Mouse (Mus musculus): Measurements from ENCODE around the gene Taf3.

Taf3 gene

DNA sequence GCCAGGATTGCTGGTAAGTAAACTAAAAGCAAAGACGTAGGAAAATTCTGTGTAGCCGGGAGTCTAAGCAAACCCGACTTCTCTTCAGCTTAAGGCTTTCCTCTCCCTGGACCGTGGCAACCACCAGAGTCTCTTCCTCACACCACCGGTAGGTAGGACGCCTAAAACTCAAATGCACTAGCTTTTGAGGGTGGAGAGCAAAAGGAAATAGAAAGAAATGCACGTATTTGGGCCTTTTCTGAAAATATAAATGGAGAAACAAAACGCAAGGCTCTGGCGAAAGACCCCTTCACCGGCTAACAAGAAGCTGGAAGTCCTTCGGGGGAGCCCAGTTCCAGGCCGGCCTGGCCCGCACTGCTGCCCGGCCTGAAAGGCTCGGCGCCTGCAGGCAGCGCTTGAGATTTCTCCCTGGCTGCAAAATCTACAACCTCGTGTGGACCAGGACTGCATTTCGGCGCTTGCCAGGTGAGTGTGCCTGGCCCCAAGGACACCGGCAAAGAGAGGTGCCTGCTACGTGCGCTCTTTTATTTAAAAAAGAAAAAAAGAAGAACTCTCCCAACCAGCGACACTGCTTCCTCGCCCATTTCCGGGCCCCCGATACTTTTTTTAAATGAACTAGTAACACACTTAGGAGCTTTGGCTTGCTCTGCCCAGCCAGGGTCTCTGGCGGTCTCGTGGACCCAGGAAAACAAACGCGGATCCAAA lies 171.6 kb downstream of the Taf3 start:
- no peak for DNase-seq (ENCODE audit: low spot score in 2 of 2)

DNA sequence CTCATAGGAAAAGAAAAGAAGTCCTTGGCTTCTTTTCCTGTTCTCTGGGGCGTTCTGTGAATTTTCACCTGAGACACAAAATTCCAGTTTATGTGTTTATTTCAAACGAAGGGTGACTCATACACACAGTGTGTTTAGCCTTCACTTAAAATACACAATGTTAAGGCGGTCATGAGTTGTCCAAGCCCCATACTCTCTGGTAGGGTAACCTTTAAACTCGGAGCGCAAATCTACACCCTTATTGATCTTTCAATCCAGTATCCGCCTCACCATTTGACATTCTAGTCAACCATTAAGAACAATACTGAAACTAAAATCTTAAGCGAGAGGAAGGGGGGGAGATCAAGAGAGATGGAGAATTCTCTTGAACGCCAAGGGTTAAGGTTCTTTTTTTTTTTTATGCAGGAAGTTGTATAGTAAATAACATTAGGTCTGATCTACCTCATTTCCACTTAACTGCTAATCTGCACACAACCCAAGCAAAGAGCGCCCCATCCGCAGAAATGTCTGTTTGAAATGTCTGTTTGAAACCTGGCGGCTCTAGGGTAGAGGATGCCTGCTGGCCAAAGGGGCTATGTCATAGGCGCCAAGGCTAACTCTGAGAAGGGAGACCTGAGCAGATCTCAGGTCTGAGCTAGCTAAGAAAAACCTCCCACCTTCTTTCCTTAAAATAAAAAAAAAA lies 172.6 kb downstream of the Taf3 start:
- no peak for DNase-seq (ENCODE audit: low spot score in 2 of 2)

DNA sequence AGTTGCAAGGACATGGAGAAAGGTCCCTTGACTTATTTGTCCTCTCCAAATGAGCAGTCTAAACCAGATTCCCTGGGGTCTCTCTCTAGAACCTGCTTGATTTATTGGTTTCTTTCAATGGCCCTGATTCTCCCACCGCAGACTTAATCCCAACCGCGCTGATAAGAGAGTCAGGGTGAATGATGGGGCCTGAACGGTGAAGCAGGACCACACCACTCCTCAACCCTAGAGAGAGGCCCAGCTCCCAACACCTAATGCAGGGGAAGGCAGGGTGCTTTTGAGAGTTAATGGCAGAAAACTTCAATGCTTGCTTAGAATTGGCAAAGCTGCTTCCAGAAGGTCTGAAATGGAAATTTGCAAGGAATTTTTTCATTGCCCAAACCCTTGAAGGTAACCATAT lies 173.2 kb downstream of the Taf3 start:
- DNase-seq (ENCODE audit: low spot score in 2 of 2): no peak

DNA sequence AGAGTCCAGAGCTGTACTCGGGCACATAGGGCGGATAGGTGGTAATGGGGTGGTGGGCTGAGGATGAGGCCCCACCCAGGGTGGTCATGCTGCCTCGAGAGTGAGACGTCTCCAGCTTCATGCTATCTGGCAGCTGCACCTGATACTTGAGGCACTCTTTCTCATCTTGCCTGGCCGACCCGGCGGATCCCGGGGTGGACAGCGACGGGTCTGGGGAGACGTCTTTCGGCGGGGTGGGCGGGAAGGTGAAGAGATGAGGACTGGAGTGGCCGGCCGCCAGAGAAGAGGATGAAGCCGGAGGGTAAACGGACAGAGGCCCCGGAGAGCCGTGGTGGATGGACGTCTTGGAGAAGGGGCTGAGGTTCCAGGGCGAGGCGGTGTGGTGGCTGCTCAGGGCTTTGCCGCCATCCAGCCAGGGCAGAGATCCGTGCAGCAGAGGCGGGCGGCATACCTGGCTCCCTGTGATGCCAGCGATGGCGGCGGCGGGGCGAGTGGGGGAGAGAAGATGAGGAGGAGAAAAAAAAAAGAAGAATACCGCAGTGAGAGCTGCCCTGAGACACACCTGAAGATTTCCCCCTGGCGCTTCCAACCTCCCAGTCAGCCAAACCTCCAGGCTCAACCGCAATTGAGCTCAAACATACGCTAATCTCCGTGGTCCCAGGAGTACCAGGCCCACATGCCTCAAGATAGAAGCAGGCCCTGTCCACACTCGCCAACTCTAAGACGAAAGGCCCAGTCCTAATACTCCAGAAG lies 173.8 kb downstream of the Taf3 start:
- no peak for DNase-seq (ENCODE audit: low spot score in 2 of 2)

DNA sequence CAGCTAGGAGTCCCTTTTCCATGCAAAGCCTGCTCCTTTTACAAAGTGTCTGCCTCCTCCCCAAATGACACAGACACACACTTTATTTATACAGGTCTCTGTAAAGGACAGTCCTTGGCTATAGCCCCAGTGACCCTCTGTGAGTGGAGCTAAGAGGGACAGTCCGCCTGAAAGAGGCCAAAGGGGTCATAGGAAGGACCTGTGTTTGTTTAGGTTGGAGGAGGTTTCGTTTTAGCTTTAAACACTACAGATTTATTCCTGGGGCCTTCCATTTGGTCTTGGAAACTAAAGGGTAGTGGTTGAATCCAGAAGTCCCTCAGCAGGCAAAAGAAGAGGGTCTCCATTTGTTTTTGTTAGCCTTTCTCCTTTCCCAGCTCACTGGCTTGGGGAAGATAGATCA lies 174.6 kb downstream of the Taf3 start:
- no peak for DNase-seq (ENCODE audit: low spot score in 2 of 2)

DNA sequence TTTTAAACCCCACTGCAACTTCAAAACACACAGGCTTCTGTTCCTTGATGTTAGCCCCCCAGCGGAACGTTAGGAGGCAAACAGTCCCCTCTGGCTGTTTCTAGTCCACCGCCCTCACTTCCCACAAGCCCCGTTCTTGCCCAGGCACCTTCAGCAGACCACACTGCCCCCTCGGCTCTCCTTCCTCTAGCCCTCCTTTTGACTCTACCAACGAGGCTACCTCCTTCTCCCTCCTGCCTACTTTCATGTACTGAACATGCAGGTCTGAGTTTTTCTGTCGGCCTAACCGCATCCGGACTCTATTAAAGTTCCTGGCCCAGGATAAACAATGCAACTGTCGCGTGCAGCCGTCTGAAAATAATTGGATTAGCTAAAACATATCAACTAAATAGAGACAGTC lies 175.7 kb downstream of the Taf3 start:
- no peak for DNase-seq (ENCODE audit: low spot score in 2 of 2)

DNA sequence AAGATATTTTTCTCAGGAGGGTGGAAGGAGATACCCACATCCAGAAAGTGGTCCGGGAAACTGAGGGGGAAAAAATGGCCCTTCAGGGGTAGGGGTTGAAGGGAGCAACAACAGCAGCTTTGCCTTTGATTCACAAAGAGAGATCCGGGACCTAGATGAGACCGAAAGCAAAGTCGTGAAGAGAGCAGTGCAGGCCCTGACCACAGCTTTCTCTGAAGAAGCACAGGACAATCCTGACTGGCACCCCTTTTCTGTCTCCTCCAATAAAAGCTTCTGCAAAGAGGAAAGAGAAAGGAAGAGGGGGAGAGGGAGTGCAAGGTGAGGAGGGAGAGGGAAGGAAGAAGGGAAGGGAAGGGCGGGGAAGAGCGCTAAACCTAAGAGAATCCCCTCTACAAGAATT lies 176.6 kb downstream of the Taf3 start:
- DNase-seq (ENCODE audit: low spot score in 2 of 2): no peak

DNA sequence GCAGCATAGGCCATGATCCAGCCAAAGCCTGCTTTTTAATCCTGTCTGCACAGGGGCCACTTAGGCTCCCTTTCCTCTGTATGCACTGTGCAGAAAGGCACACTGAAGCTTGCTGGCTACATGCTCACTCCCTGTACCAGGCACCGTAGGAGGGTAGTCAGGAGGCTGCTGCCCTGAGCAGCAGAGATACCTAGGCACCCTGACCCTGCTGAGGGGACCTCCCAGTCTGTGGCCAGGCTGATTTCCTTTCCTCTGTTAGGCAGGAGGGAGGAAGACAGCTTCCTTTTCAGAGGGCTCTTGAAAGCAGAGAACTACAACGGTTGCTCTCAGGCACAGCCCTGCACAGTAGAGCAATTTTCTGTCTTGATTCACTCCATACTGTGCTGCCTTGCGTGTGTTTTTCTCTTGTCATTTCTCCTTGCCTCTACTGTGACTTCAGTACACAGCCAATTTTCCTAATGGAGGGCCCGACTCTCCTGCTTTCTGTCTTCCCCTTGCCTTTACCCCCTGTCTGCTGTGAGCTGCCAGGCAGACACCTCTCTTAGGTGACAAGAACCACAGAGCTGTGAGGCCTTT lies 177.2 kb downstream of the Taf3 start:
- no peak for DNase-seq (ENCODE audit: low spot score in 2 of 2)

DNA sequence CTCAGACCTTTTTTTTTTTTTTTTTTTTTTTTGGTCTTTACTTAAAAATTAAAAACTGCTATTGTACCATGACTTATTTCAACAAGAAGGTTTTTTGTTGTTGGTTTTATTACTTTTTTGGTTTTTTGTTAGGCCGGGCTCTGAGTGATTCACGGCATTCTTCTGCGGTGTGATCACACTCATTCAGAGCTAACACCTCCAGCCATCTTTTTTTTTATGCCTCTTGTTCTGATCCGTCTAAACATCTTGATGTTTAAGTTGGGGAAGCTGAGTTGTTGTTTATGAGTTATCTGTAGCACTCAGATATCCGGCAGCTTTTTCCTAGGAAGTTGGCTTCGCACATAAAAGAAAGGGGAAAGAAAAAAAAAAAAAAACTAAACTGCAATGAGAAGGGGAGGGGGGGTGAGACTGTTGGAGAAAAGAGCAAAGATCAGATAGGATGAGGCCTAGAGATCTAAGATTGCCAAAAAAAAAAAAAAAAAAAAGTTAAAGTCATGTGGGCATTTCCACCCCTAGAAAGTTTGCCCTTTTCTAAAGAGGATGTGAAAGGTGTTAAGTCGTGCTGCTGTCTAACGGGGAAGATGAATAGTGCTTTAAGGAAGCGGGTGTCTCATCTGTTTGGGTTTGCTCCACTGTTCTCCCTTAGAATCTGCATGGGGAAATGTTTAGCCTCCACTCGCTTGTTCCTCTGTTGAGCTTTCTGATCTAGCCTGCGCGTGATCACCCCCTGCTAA lies 181.1 kb downstream of the Taf3 start:
- no peak for DNase-seq (ENCODE audit: low spot score in 2 of 2)

Data from spleen, postnatal 10 days (tissue).